Mouse (Mus musculus) B cell, adult 2 months (primary cell): ENCODE results near the gene Eef1akmt2.

ENCODE experiments used
- DNase-seq, 2 experiments: peaks; one replicate each; pipeline ENCODE4 v3.0.0; 2022

The Eef1akmt2 gene

GRCm38 (mm10) chr7:132859042-132859958, 6.8 kb upstream of the Eef1akmt2 start, which contains the start of gene Abraxas2:
Gene Abraxas2, plus strand, starts transcription at chr7:132859225.
- DNase-seq: peak; percentile 93 to 96

GRCm38 (mm10) chr7:132858043-132858608, 5.7 kb upstream of the Eef1akmt2 start:
- DNase-seq: peak; percentile 18 to 21

- DNase-seq: no peak
These were observed 3.6 kb upstream of the Eef1akmt2 start for GRCm38 (mm10) chr7:132856083-132856482.

- DNase-seq: no peak
These were observed 1.5 kb upstream of the Eef1akmt2 start for GRCm38 (mm10) chr7:132853946-132854345.

GRCm38 (mm10) chr7:132853361-132853760, 888 bp upstream of the Eef1akmt2 start:
- no peak for DNase-seq

GRCm38 (mm10) chr7:132843152-132843551, 9.3 kb downstream of the Eef1akmt2 start:
- DNase-seq: no peak

GRCm38 (mm10) chr7:132842455-132842854, 10.0 kb downstream of the Eef1akmt2 start:
- DNase-seq: no peak

- no peak for DNase-seq
These were observed 11.2 kb downstream of the Eef1akmt2 start for GRCm38 (mm10) chr7:132841287-132841686.

- no peak for DNase-seq
These were observed 21.5 kb downstream of the Eef1akmt2 start for GRCm38 (mm10) chr7:132830955-132831354.

GRCm38 (mm10) chr7:132824346-132825022, 28.0 kb downstream of the Eef1akmt2 start:
- no peak for DNase-seq

- no peak for DNase-seq
These were observed 28.6 kb downstream of the Eef1akmt2 start for GRCm38 (mm10) chr7:132823832-132824231.

GRCm38 (mm10) chr7:132820692-132821091, 31.8 kb downstream of the Eef1akmt2 start:
- no peak for DNase-seq

- no peak for DNase-seq
These were observed 35.4 kb downstream of the Eef1akmt2 start for GRCm38 (mm10) chr7:132817056-132817455.

GRCm38 (mm10) chr7:132816528-132816927, 35.9 kb downstream of the Eef1akmt2 start:
- DNase-seq: no peak

- no peak for DNase-seq
These were observed 37.4 kb downstream of the Eef1akmt2 start for GRCm38 (mm10) chr7:132815081-132815480.

GRCm38 (mm10) chr7:132814089-132814450, 38.4 kb downstream of the Eef1akmt2 start:
- no peak for DNase-seq

GRCm38 (mm10) chr7:132813416-132814088, 38.9 kb downstream of the Eef1akmt2 start, which contains the start of gene Fam53b:
Gene Fam53b, minus strand, starts transcription at chr7:132813886.
- DNase-seq: peak; percentile 68 to 73

GRCm38 (mm10) chr7:132812619-132813415, 39.7 kb downstream of the Eef1akmt2 start:
- peak; percentile 73 to 77 for DNase-seq

GRCm38 (mm10) chr7:132811716-132812618, 40.5 kb downstream of the Eef1akmt2 start:
- peak; percentile 52 to 57 for DNase-seq

GRCm38 (mm10) chr7:132810879-132811278, 41.6 kb downstream of the Eef1akmt2 start:
- DNase-seq: peak; percentile 92

GRCm38 (mm10) chr7:132810368-132810767, 42.1 kb downstream of the Eef1akmt2 start:
- no peak for DNase-seq
